Mouse (Mus musculus) forebrain, embryonic 16.5 days (tissue): ENCODE measurements around the gene Slc25a47. TPM values are rescaled to one million over a fixed set of nuclear protein-coding genes. Genes with fewer than 3 reads are reported as not detected.

Experiments
- ATAC-seq: fragments of 200-750 bp; cut with Nextera tagmentation; 2 replicates; pipeline ENCODE4 v1.8.0; 2017; ENCODE audit warnings: mild to moderate bottlenecking, moderate library complexity
- H3K27ac ChIP-seq: fragments of 300-500 bp; sonication (generic); 2 replicates; pipeline ENCODE4 v1.5.1; 2014; ENCODE audit warnings: low read length, control low read depth
- H3K27me3 ChIP-seq: fragments of 300-500 bp; sonication (generic); replicated peaks from 2 replicates; pipeline ENCODE4 v1.6.1; 2014; ENCODE audit warnings: low read length; ENCODE audit not compliant: control insufficient read depth, insufficient read depth
- H3K36me3 ChIP-seq: fragments of 300-500 bp; sonication (generic); 2 replicates; pipeline ENCODE4 v1.6.1; 2014; ENCODE audit not compliant: control insufficient read depth, insufficient read depth
- H3K4me1 ChIP-seq: fragments of 300-500 bp; sonication (generic); replicated peaks from 2 replicates; pipeline ENCODE4 v1.6.1; 2014; ENCODE audit warnings: low read length; ENCODE audit not compliant: control insufficient read depth, insufficient read depth
- H3K4me2 ChIP-seq: fragments of 300-500 bp; sonication (generic); 2 replicates; pipeline ENCODE4 v1.6.1; 2014; ENCODE audit warnings: mild to moderate bottlenecking, low read length, control low read depth
- H3K4me3 ChIP-seq: fragments of 300-500 bp; sonication (generic); replicated peaks from 2 replicates; pipeline ENCODE4 v1.5.1; 2014; ENCODE audit warnings: mild to moderate bottlenecking, low read length, control low read depth
- H3K9ac ChIP-seq: fragments of 300-500 bp; sonication (generic); replicated peaks from 2 replicates; pipeline ENCODE4 v1.6.1; 2014; ENCODE audit warnings: low read depth, low read length, control low read depth
- H3K9me3 ChIP-seq: fragments of 300-500 bp; sonication (generic); 2 replicates; pipeline ENCODE4 v1.6.1; 2016; ENCODE audit warnings: low read length; ENCODE audit not compliant: control insufficient read depth
- WGBS: fragments of 180-500 bp; shearing (Covaris S2); extraction: QIAGEN DNeasy Blood & Tissue Kit; methylation state at CpG from one replicate; pipeline ENCODE4 v1.1.7; 2014; 5-methylcytosine and 5-hydroxymethylcytosine counted together
- polyA plus RNA-seq: library from polyadenylated mRNA; unstranded; fragments of >200 nt; fragmentation: Nextera tagmentation; extraction: Ambion mirVana; gene quantifications from 2 replicates; pipeline ENCODE4 v1.2.1, GENCODE M21; 2015

Slc25a47 gene
- polyA plus RNA-seq, 1 experiment from 2014 or later, result 13.5 TPM

- Histone ChIP-seq H3K9ac (no peak overlapping the region), H3K27me3 (no peaks in the 10 kb centered on the region), H3K4me2 (no peak overlapping the region), H3K9me3 (no peaks in the 10 kb centered on the region), H3K4me3 (no peak overlapping the region), H3K27ac (no peak overlapping the region), H3K4me1 (no peaks in the 10 kb centered on the region), H3K36me3 (peaks cover under 1% of the 10 kb centered on the region; the same call in 1 of the 2 replicates)
- WGBS, result 72% methylated on average over 8 of the region's 8 CpGs
- no peak for ATAC-seq
These were observed 14.3 kb downstream of the Slc25a47 start for GRCm38 (mm10) chr12:108850129-108850528.

- Histone ChIP-seq H3K4me1 (no peaks in the 10 kb centered on the region), H3K4me3 (no peak overlapping the region), H3K27ac (no peak overlapping the region), H3K36me3 (no peaks in the 10 kb centered on the region), H3K9me3 (no peaks in the 10 kb centered on the region), H3K9ac (no peak overlapping the region), H3K27me3 (no peaks in the 10 kb centered on the region), H3K4me2 (no peak overlapping the region)
- ATAC-seq, result no peak
- 91% methylated on average over 8 of the region's 8 CpGs for WGBS
These were observed 15.0 kb downstream of the Slc25a47 start for GRCm38 (mm10) chr12:108850886-108851285.

GRCm38 (mm10) chr12:108852822-108853221, 17.0 kb downstream of the Slc25a47 start:
- H3K9me3 ChIP-seq, result no peaks in the 10 kb centered on the region
- 89% methylated on average over 8 of the region's 8 CpGs for WGBS
- H3K36me3 ChIP-seq, result no peaks in the 10 kb centered on the region
- ATAC-seq, result no peak
- H3K4me3 ChIP-seq, result no peak overlapping the region
- no peak overlapping the region for H3K9ac ChIP-seq
- no peak overlapping the region for H3K27ac ChIP-seq
- H3K27me3 ChIP-seq, result no peaks in the 10 kb centered on the region
- H3K4me1 ChIP-seq, result no peaks in the 10 kb centered on the region
- no peak overlapping the region for H3K4me2 ChIP-seq

- H3K27me3 ChIP-seq, result no peaks in the 10 kb centered on the region
- WGBS, result 88% methylated on average over 10 of the region's 10 CpGs
These were observed 19.2 kb downstream of the Slc25a47 start for GRCm38 (mm10) chr12:108855081-108855480.

GRCm38 (mm10) chr12:108856186-108856585, 20.3 kb downstream of the Slc25a47 start:
- 89% methylated on average over 8 of the region's 8 CpGs for WGBS
- H3K27ac ChIP-seq, result no peak overlapping the region
- ATAC-seq, result no peak
- H3K4me1 ChIP-seq, result no peaks in the 10 kb centered on the region
- no peaks in the 10 kb centered on the region for H3K9me3 ChIP-seq
- H3K4me3 ChIP-seq, result no peak overlapping the region
- H3K4me2 ChIP-seq, result no peak overlapping the region
- H3K27me3 ChIP-seq, result no peaks in the 10 kb centered on the region
- H3K36me3 ChIP-seq, result peaks cover 1% of the 10 kb centered on the region; the same call in 1 of the 2 replicates
- no peak overlapping the region for H3K9ac ChIP-seq

More at GRCm38 (mm10) chr12:108855081-108855480, 19.2 kb downstream of the Slc25a47 start:
- no peaks in the 10 kb centered on the region for H3K36me3 ChIP-seq
- no peaks in the 10 kb centered on the region for H3K9me3 ChIP-seq
- no peak for ATAC-seq
- no peak overlapping the region for H3K27ac ChIP-seq
- H3K4me2 ChIP-seq, result no peak overlapping the region
- H3K9ac ChIP-seq, result no peak overlapping the region
- no peaks in the 10 kb centered on the region for H3K4me1 ChIP-seq
- no peak overlapping the region for H3K4me3 ChIP-seq

- H3K4me3 ChIP-seq, result no peak overlapping the region
- no peak overlapping the region for H3K9ac ChIP-seq
- 86% methylated on average over 7 of the region's 7 CpGs for WGBS
- H3K9me3 ChIP-seq, result no peaks in the 10 kb centered on the region
- H3K4me1 ChIP-seq, result no peaks in the 10 kb centered on the region
- H3K36me3 ChIP-seq, result peaks cover 4% of the 10 kb centered on the region; the same call in 1 of the 2 replicates
- no peak overlapping the region for H3K27ac ChIP-seq
- ATAC-seq, result no peak
- H3K27me3 ChIP-seq, result no peaks in the 10 kb centered on the region
- H3K4me2 ChIP-seq, result no peak overlapping the region
These were observed 21.3 kb downstream of the Slc25a47 start for GRCm38 (mm10) chr12:108857109-108857508.

GRCm38 (mm10) chr12:108857589-108858184, 21.8 kb downstream of the Slc25a47 start:
- Histone ChIP-seq H3K27ac (no peak overlapping the region), H3K9ac (no peak overlapping the region), H3K4me3 (no peak overlapping the region), H3K9me3 (no peaks in the 10 kb centered on the region), H3K4me1 (no peaks in the 10 kb centered on the region), H3K4me2 (no peak overlapping the region), H3K36me3 (peaks cover 4% of the 10 kb centered on the region; the same call in 1 of the 2 replicates), H3K27me3 (no peaks in the 10 kb centered on the region)
- WGBS, result 89% methylated on average over 7 of the region's 7 CpGs
- no peak for ATAC-seq

GRCm38 (mm10) chr12:108858486-108858885, 22.6 kb downstream of the Slc25a47 start:
- WGBS, result 86% methylated on average over 5 of the region's 5 CpGs
- no peak for ATAC-seq
- Histone ChIP-seq H3K4me2 (no peak overlapping the region), H3K27ac (no peak overlapping the region), H3K27me3 (no peaks in the 10 kb centered on the region), H3K9ac (no peak overlapping the region), H3K9me3 (no peaks in the 10 kb centered on the region), H3K4me1 (no peaks in the 10 kb centered on the region), H3K36me3 (peaks cover 5% of the 10 kb centered on the region), H3K4me3 (no peak overlapping the region)

- Histone ChIP-seq H3K36me3 (peaks cover 42% of the 10 kb centered on the region), H3K4me3 (no peak overlapping the region), H3K27ac (no peak overlapping the region), H3K27me3 (no peaks in the 10 kb centered on the region), H3K9ac (no peak overlapping the region), H3K9me3 (no peaks in the 10 kb centered on the region), H3K4me2 (no peak overlapping the region), H3K4me1 (no peaks in the 10 kb centered on the region)
- 89% methylated on average over 6 of the region's 6 CpGs for whole genome bisulfite sequencing
- no peak for ATAC-seq
These were observed 29.2 kb downstream of the Slc25a47 start for GRCm38 (mm10) chr12:108865007-108865494.
